Mouse (Mus musculus) intestine, embryonic 14.5 days (tissue): ENCODE results near the gene Cbx4. TPM values are rescaled to one million over a fixed set of nuclear protein-coding genes. Genes with fewer than 3 reads are reported as not detected.

Experiments
- ATAC-seq: fragments of 200-750 bp; cut with Nextera tagmentation; replicated peaks from 2 replicates; pipeline ENCODE4 v1.8.0; 2017; ENCODE audit warnings: low read depth, moderate number of reproducible peaks, moderate TSS enrichment, moderate library complexity; ENCODE audit not compliant: low FRiP score, low TSS enrichment
- DNase-seq: peaks from one replicate; pipeline ENCODE4 v3.0.0-alpha.2; 2018; ENCODE audit warnings: low spot score
- H3K27ac ChIP-seq: fragments of 300-500 bp; sonication (generic); 2 replicates; pipeline ENCODE4 v1.5.1; 2014; ENCODE audit warnings: low read depth, mild to moderate bottlenecking, control low read depth
- H3K27me3 ChIP-seq: fragments of 300-500 bp; sonication (generic); replicated peaks from 2 replicates; pipeline ENCODE4 v1.6.1; 2014; ENCODE audit warnings: low read length, control low read depth; ENCODE audit not compliant: control insufficient read depth, insufficient read depth
- H3K36me3 ChIP-seq: fragments of 300-500 bp; sonication (generic); 2 replicates; pipeline ENCODE4 v1.6.1; 2014; ENCODE audit warnings: low read length, control low read depth; ENCODE audit not compliant: control insufficient read depth, insufficient read depth
- H3K4me1 ChIP-seq: fragments of 300-500 bp; sonication (generic); replicated peaks from 2 replicates; pipeline ENCODE4 v1.6.1; 2014; ENCODE audit warnings: low read length, control low read depth, mixed read lengths; ENCODE audit not compliant: control insufficient read depth, insufficient read depth
- H3K4me2 ChIP-seq: fragments of 300-500 bp; sonication (generic); 2 replicates; pipeline ENCODE4 v1.6.1; 2014; ENCODE audit warnings: low read length
- H3K4me3 ChIP-seq: fragments of 300-500 bp; sonication (generic); 2 replicates; pipeline ENCODE4 v1.5.1; 2014; ENCODE audit warnings: low read depth, low read length, control low read depth, mixed read lengths
- H3K9ac ChIP-seq: fragments of 300-500 bp; sonication (generic); 2 replicates; pipeline ENCODE4 v1.6.1; 2014; ENCODE audit warnings: mild to moderate bottlenecking, low read length
- H3K9me3 ChIP-seq: fragments of 300-500 bp; sonication (generic); 2 replicates; pipeline ENCODE4 v1.6.1; 2016; ENCODE audit warnings: low read length, control low read depth; ENCODE audit not compliant: control insufficient read depth
- WGBS: fragments of 180-500 bp; shearing (Covaris S2); extraction: QIAGEN DNeasy Blood & Tissue Kit; methylation state at CpG from one replicate; pipeline ENCODE4 v1.1.7; 2014; 5-methylcytosine and 5-hydroxymethylcytosine counted together
- polyA plus RNA-seq: library from polyadenylated mRNA; unstranded; fragments of >200 nt; fragmentation: Nextera tagmentation; extraction: Ambion mirVana; gene quantifications from 2 replicates; pipeline ENCODE4 v1.2.1, GENCODE M21; 2014

Cbx4 gene
- polyA plus RNA-seq, 1 experiment from 2014 or later: 10.5 TPM

GRCm38 (mm10) chr11:119116992-119117391 is 31.0 kb upstream of the Cbx4 start:
- no peak overlapping the region for H3K4me2 ChIP-seq
- H3K27me3 ChIP-seq: no peaks in the 10 kb centered on the region
- no peaks in the 10 kb centered on the region; the same call in 1 of the 2 replicates for H3K4me1 ChIP-seq
- ATAC-seq: no peak
- no peak for DNase-seq
- no peak overlapping the region for H3K9ac ChIP-seq
- H3K4me3 ChIP-seq: no peak overlapping the region
- WGBS: 63% methylated on average over 4 of the region's 4 CpGs
- no peak overlapping the region for H3K27ac ChIP-seq
- no peaks in the 10 kb centered on the region for H3K9me3 ChIP-seq
- no peaks in the 10 kb centered on the region for H3K36me3 ChIP-seq

GRCm38 (mm10) chr11:119112721-119113120 is 26.7 kb upstream of the Cbx4 start:
- DNase-seq: no peak
- no peaks in the 10 kb centered on the region for H3K27me3 ChIP-seq
- no peak overlapping the region for H3K9ac ChIP-seq
- H3K4me3 ChIP-seq: no peak overlapping the region
- no peak overlapping the region for H3K27ac ChIP-seq
- H3K4me2 ChIP-seq: no peak overlapping the region
- no peaks in the 10 kb centered on the region for H3K36me3 ChIP-seq
- no peak for ATAC-seq
- no peaks in the 10 kb centered on the region for H3K9me3 ChIP-seq
- H3K4me1 ChIP-seq: peaks cover 4% of the 10 kb centered on the region; the same call in 1 of the 2 replicates

GRCm38 (mm10) chr11:119111345-119111744 is 25.3 kb upstream of the Cbx4 start:
- no peaks in the 10 kb centered on the region for H3K9me3 ChIP-seq
- no peak overlapping the region for H3K27ac ChIP-seq
- no peak overlapping the region for H3K9ac ChIP-seq
- no peak for DNase-seq
- 11% methylated on average over 7 of the region's 7 CpGs for WGBS
- H3K4me1 ChIP-seq: peaks cover 4% of the 10 kb centered on the region; the same call in 1 of the 2 replicates
- no peaks in the 10 kb centered on the region for H3K36me3 ChIP-seq
- H3K27me3 ChIP-seq: no peaks in the 10 kb centered on the region
- no peak overlapping the region for H3K4me2 ChIP-seq
- peak; percentile 10; the same call in 1 of the 2 replicates for ATAC-seq
- no peak overlapping the region for H3K4me3 ChIP-seq

GRCm38 (mm10) chr11:119109415-119110071 is 23.5 kb upstream of the Cbx4 start:
- Histone ChIP-seq H3K4me1 (peaks cover 16% of the 10 kb centered on the region), H3K27me3 (no peaks in the 10 kb centered on the region), H3K27ac (no peak overlapping the region), H3K4me2 (no peak overlapping the region), H3K9me3 (no peaks in the 10 kb centered on the region), H3K9ac (no peak overlapping the region), H3K36me3 (no peaks in the 10 kb centered on the region), H3K4me3 (no peak overlapping the region)
- DNase-seq (no peak), ATAC-seq (no peak)
- WGBS: 62% methylated on average over 9 of the region's 9 CpGs

GRCm38 (mm10) chr11:119108573-119109263 is 22.7 kb upstream of the Cbx4 start:
- Histone ChIP-seq H3K4me1 (peaks cover 16% of the 10 kb centered on the region), H3K4me2 (no peak overlapping the region), H3K27me3 (no peaks in the 10 kb centered on the region), H3K4me3 (no peak overlapping the region), H3K9ac (no peak overlapping the region), H3K9me3 (no peaks in the 10 kb centered on the region), H3K27ac (no peak overlapping the region), H3K36me3 (no peaks in the 10 kb centered on the region)
- WGBS: 85% methylated on average over 10 of the region's 10 CpGs
- ATAC-seq (no peak), DNase-seq (no peak)

- H3K4me1 ChIP-seq: peaks cover 16% of the 10 kb centered on the region
- DNase-seq (no peak), ATAC-seq (peak; percentile 34)
- H3K9me3 ChIP-seq: no peaks in the 10 kb centered on the region
- no peak overlapping the region for H3K9ac ChIP-seq
- H3K27me3 ChIP-seq: no peaks in the 10 kb centered on the region
- 0 out of 2 replicates have a peak overlapping the region, but pooled peaks have one; percentile 33 for H3K27ac ChIP-seq
- no peaks in the 10 kb centered on the region for H3K36me3 ChIP-seq
- no peak overlapping the region for H3K4me2 ChIP-seq
- 40% methylated on average over 6 of the region's 6 CpGs for WGBS
- H3K4me3 ChIP-seq: no peak overlapping the region
Measured at GRCm38 (mm10) chr11:119106289-119106688, 20.3 kb upstream of the Cbx4 start.

- Histone ChIP-seq H3K36me3 (no peaks in the 10 kb centered on the region), H3K4me3 (no peak overlapping the region), H3K9ac (no peak overlapping the region), H3K9me3 (no peaks in the 10 kb centered on the region), H3K4me2 (no peak overlapping the region; the same call in 1 of the 2 replicates), H3K27ac (peak overlapping the region; percentile 33; the same call in 1 of the 2 replicates), H3K4me1 (peaks cover 16% of the 10 kb centered on the region), H3K27me3 (no peaks in the 10 kb centered on the region)
- WGBS: 34% methylated on average over 8 of the region's 8 CpGs
- DNase-seq: no peak
- ATAC-seq: peak; percentile 51
Measured at GRCm38 (mm10) chr11:119105748-119106147, 19.7 kb upstream of the Cbx4 start.

- H3K27ac ChIP-seq: peak overlapping the region; percentile 33; the same call in 1 of the 2 replicates
- no peaks in the 10 kb centered on the region for H3K27me3 ChIP-seq
- H3K4me2 ChIP-seq: no peak overlapping the region
Measured at GRCm38 (mm10) chr11:119105071-119105609, 19.1 kb upstream of the Cbx4 start.

More at GRCm38 (mm10) chr11:119105071-119105609, 19.1 kb upstream of the Cbx4 start:
- Histone ChIP-seq H3K9me3 (no peaks in the 10 kb centered on the region), H3K4me1 (peaks cover 16% of the 10 kb centered on the region), H3K4me3 (no peak overlapping the region), H3K9ac (no peak overlapping the region), H3K36me3 (no peaks in the 10 kb centered on the region)
- WGBS: 65% methylated on average over 7 of the region's 7 CpGs
- DNase-seq (no peak), ATAC-seq (no peak)
